Mouse (Mus musculus): Measurements from ENCODE around the gene Gm9789. TPM values are rescaled to one million over a fixed set of nuclear protein-coding genes. Genes with fewer than 3 reads are reported as not detected.

The Gm9789 gene
- polyA plus RNA-seq (2014; fragmentation: Illumina TruSeq; extraction: RNeasy Lipid Tissue Mini Kit (QIAGEN cat#74804); ENCODE audit: low replicate concordance) = not detected

DNA sequence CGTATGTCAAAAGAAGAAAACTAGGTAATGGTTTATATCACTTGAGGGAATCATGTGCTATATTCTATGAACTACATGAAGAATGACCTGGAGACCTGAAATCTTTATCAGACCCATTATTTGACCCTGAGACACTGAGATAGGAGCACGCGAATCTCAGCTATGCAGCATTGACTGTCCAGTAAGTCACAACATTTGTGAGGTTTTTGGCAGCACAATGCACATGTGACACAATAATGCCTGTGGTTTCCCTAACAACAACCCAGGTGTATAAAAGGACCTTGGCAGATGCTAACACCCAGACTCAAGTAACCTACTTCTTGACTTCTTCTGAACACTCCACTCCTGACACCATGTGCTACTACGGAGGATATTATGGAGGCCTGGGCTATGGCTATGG lies at the start of gene Gm9789:
Gene Gm9789 (plus strand): TSS at position 301 of the 400 bp plus-strand sequence.

DNA sequence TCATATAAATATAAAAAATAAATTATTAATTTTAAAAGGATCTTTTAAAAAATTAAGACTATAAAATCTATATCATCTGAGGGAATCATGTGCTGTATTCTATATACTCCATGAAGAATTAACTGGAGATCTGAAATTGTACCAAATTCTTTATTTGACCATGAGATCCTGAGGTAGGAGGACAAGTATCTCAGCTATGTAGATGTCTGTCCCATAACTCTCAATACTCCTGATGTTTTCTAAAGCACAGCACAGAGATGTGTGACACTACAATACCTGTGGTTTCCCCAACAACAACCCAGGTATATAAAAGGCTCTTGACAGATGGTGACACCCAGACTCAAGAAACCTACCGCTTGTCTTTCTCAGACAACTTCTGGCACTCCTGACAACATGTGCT lies 17.2 kb upstream of the Gm9789 start, which contains the start of gene Gm6358:
Gene Gm6358 (plus strand): TSS at position 301 of the 400 bp plus-strand sequence.

DNA sequence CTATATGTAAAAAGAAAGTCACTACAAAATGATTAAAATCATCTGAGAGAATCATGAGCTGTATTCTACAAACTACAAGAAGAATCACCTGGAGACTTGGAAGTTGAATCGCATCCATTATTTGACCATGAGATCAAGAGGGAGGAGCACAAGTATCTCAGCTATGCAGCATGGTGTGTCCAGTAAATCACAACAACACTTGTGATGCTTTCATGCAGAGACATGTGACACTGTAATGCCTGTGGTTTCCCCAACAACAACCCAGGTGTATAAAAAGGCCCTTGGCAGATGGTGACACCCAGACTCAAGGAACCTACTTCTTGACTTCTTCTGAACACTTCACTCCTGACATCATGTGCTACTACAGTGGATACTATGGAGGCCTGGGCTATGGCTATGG lies 7.0 kb upstream of the Gm9789 start, which contains the start of gene Gm10061:
Gene Gm10061 (plus strand): TSS at position 301 of the 400 bp plus-strand sequence.

DNA sequence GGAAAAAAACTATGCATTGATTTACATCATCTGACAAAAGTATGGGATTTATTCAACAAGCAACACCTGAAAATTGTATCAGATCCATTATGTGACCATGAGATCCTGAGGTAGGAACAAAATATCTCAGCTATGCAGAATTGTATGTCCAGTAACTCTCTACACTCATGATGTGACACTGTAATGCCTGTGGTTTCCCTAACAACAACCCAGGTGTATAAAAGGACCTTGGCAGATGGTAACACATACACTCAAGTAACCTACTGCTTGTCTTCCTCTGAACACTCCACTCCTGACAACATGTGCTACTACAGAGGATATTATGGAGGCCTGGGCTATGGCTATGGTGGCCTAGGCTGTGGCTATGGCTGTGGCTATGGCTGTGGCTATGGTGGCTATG lies 11.4 kb downstream of the Gm9789 start, which contains the start of gene Gm7735:
Gene Gm7735 (plus strand): TSS at position 301 of the 400 bp plus-strand sequence.

DNA sequence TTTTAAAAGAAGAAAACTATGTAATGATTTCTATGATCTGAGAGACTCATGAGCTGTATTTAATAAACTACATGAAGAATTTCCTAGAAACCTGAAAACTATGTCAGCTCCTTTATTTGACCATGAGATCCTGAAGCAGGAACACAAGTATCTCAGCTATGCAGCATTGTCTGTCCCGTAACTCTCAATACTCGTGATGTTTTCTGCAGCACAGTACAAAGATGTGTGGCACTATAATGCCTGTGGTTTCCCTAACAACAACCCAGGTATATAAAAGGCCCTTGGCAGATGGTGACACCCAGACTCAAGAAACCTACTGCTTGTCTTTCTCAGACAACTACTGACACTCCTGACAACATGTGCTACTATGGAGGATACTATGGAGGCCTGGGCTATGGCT lies 16.7 kb downstream of the Gm9789 start, which contains the start of gene 1110057P08Rik:
Gene 1110057P08Rik (plus strand): TSS at position 301 of the 400 bp plus-strand sequence.

DNA sequence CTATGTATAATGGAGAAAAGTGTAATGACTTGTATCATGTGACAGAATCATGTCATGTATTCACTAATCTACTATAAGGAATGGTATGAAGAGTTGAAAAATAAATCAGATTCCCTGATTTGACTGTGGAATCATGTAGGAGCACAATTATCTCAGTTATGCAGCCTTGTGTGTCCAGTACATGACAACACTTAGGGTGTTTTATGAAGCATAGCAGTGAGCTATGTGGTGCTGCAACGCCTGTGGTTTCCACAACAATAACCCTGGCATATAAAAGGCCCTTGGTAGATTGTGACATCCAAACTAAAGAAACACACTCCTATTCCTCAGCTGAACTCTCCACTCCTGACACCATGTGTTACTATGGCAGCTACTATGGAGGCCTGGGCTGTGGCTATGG lies 47.8 kb downstream of the Gm9789 start, which contains the start of gene Krtap20-2:
Gene Krtap20-2 (plus strand): TSS at position 301 of the 400 bp plus-strand sequence.

Other genes starting within 250 kb of the Gm9789 start
- gene Krtap19-9b, start 225.7 kb upstream of the Gm9789 start, polyA plus RNA-seq (2014; fragmentation: Illumina TruSeq; extraction: RNeasy Lipid Tissue Mini Kit (QIAGEN cat#74804); ENCODE audit: low replicate concordance) = not detected
- gene Krtap16-3, start 195.1 kb upstream of the Gm9789 start, polyA plus RNA-seq (2014; fragmentation: Illumina TruSeq; extraction: RNeasy Lipid Tissue Mini Kit (QIAGEN cat#74804); ENCODE audit: low replicate concordance) = not detected
- gene Krtap22-2, start 147.2 kb upstream of the Gm9789 start, polyA plus RNA-seq (2014; fragmentation: Illumina TruSeq; extraction: RNeasy Lipid Tissue Mini Kit (QIAGEN cat#74804); ENCODE audit: low replicate concordance) = not detected
- not detected for gene Gm10229, start 142.7 kb upstream of the Gm9789 start, polyA plus RNA-seq (2014; fragmentation: Illumina TruSeq; extraction: RNeasy Lipid Tissue Mini Kit (QIAGEN cat#74804); ENCODE audit: low replicate concordance)
- gene Krtap6-1, start 126.3 kb upstream of the Gm9789 start, polyA plus RNA-seq (2014; fragmentation: Illumina TruSeq; extraction: RNeasy Lipid Tissue Mini Kit (QIAGEN cat#74804); ENCODE audit: low replicate concordance) = not detected
- gene Gm10228, start 116.5 kb upstream of the Gm9789 start, polyA plus RNA-seq (2014; fragmentation: Illumina TruSeq; extraction: RNeasy Lipid Tissue Mini Kit (QIAGEN cat#74804); ENCODE audit: low replicate concordance) = not detected
- gene Krtap6-5, start 110.1 kb upstream of the Gm9789 start, polyA plus RNA-seq (2014; fragmentation: Illumina TruSeq; extraction: RNeasy Lipid Tissue Mini Kit (QIAGEN cat#74804); ENCODE audit: low replicate concordance) = not detected
- gene 1110025L11Rik, start 94.0 kb upstream of the Gm9789 start, polyA plus RNA-seq (2014; fragmentation: Illumina TruSeq; extraction: RNeasy Lipid Tissue Mini Kit (QIAGEN cat#74804); ENCODE audit: low replicate concordance) = not detected
- not detected for gene Krtap6-3, start 73.9 kb upstream of the Gm9789 start, polyA plus RNA-seq (2014; fragmentation: Illumina TruSeq; extraction: RNeasy Lipid Tissue Mini Kit (QIAGEN cat#74804); ENCODE audit: low replicate concordance)
- not detected for gene Gm6358, start 17.1 kb upstream of the Gm9789 start, polyA plus RNA-seq (2014; fragmentation: Illumina TruSeq; extraction: RNeasy Lipid Tissue Mini Kit (QIAGEN cat#74804); ENCODE audit: low replicate concordance)
- not detected for gene Gm10061, start 6.9 kb upstream of the Gm9789 start, polyA plus RNA-seq (2014; fragmentation: Illumina TruSeq; extraction: RNeasy Lipid Tissue Mini Kit (QIAGEN cat#74804); ENCODE audit: low replicate concordance)
- not detected for gene Gm7735, start 11.5 kb downstream of the Gm9789 start, polyA plus RNA-seq (2014; fragmentation: Illumina TruSeq; extraction: RNeasy Lipid Tissue Mini Kit (QIAGEN cat#74804); ENCODE audit: low replicate concordance)
- not detected for gene 1110057P08Rik, start 16.8 kb downstream of the Gm9789 start, polyA plus RNA-seq (2014; fragmentation: Illumina TruSeq; extraction: RNeasy Lipid Tissue Mini Kit (QIAGEN cat#74804); ENCODE audit: low replicate concordance)
- gene Krtap20-2, start 47.9 kb downstream of the Gm9789 start, polyA plus RNA-seq (2014; fragmentation: Illumina TruSeq; extraction: RNeasy Lipid Tissue Mini Kit (QIAGEN cat#74804); ENCODE audit: low replicate concordance) = not detected
- gene Krtap21-1, start 245.9 kb downstream of the Gm9789 start, polyA plus RNA-seq (2014; fragmentation: Illumina TruSeq; extraction: RNeasy Lipid Tissue Mini Kit (QIAGEN cat#74804); ENCODE audit: low replicate concordance) = not detected

All from small intestine, adult 10 weeks (tissue).